Mouse (Mus musculus) limb, embryonic 11.5 days (tissue): Measurements from ENCODE around the gene Col6a3. TPM values are rescaled to one million over a fixed set of nuclear protein-coding genes. Genes with fewer than 3 reads are reported as not detected.
A peak's percentile ranks its signal among the peaks of the same experiment; 100 is the strongest.

ENCODE experiments used
- ATAC-seq: fragments of 200-750 bp; cut with Nextera tagmentation; 2 replicates; pipeline ENCODE4 v1.8.0; 2017; ENCODE audit warnings: low read depth; ENCODE audit not compliant: insufficient number of reproducible peaks, low FRiP score, low TSS enrichment
- DNase-seq: peaks from one replicate; pipeline ENCODE4 v3.0.0-alpha.2; 2015; ENCODE audit warnings: low spot score
- H3K27ac ChIP-seq: fragments of 300-500 bp; sonication (generic); replicated peaks from 2 replicates; pipeline ENCODE4 v1.5.1; 2014; ENCODE audit warnings: low read depth, mild to moderate bottlenecking, low read length
- H3K27me3 ChIP-seq: fragments of 300-500 bp; sonication (generic); 2 replicates; pipeline ENCODE4 v1.6.1; 2014; ENCODE audit warnings: mild to moderate bottlenecking, low read length, mixed read lengths; ENCODE audit not compliant: control insufficient read depth, insufficient read depth
- H3K36me3 ChIP-seq: fragments of 300-500 bp; sonication (generic); 2 replicates; pipeline ENCODE4 v1.6.1; 2014; ENCODE audit warnings: mild to moderate bottlenecking, low read length, moderate library complexity, mixed read lengths; ENCODE audit not compliant: control insufficient read depth, insufficient read depth
- H3K4me1 ChIP-seq: fragments of 300-500 bp; sonication (generic); 2 replicates; pipeline ENCODE4 v1.6.1; 2014; ENCODE audit warnings: low read length, mixed read lengths; ENCODE audit not compliant: control insufficient read depth, insufficient read depth
- H3K4me2 ChIP-seq: fragments of 300-500 bp; sonication (generic); 2 replicates; pipeline ENCODE4 v1.6.1; 2014; ENCODE audit warnings: low read depth, mild to moderate bottlenecking, moderate library complexity; ENCODE audit not compliant: severe bottlenecking
- H3K4me3 ChIP-seq: fragments of 300-500 bp; sonication (generic); 2 replicates; pipeline ENCODE4 v1.5.1; 2014; ENCODE audit warnings: low read depth, low read length
- H3K9ac ChIP-seq: fragments of 300-500 bp; sonication (generic); 2 replicates; pipeline ENCODE4 v1.6.1; 2014; ENCODE audit warnings: mild to moderate bottlenecking, low read length
- H3K9me3 ChIP-seq: fragments of 300-500 bp; sonication (generic); 2 replicates; pipeline ENCODE4 v1.6.1; 2016; ENCODE audit warnings: low read length; ENCODE audit not compliant: control insufficient read depth
- WGBS: fragments of 180-500 bp; shearing (Covaris S2); extraction: QIAGEN DNeasy Blood & Tissue Kit; methylation state at CpG from one replicate; pipeline ENCODE4 v1.1.7; 2014; 5-methylcytosine and 5-hydroxymethylcytosine counted together
- polyA plus RNA-seq: library from polyadenylated mRNA; unstranded; fragments of >200 nt; fragmentation: Nextera tagmentation; extraction: Ambion mirVana; gene quantifications from 2 replicates; pipeline ENCODE4 v1.2.1, GENCODE M21; 2014

Gene Col6a3
- polyA plus RNA-seq, 1 experiment from 2014 or later: 7.5 TPM

DNA sequence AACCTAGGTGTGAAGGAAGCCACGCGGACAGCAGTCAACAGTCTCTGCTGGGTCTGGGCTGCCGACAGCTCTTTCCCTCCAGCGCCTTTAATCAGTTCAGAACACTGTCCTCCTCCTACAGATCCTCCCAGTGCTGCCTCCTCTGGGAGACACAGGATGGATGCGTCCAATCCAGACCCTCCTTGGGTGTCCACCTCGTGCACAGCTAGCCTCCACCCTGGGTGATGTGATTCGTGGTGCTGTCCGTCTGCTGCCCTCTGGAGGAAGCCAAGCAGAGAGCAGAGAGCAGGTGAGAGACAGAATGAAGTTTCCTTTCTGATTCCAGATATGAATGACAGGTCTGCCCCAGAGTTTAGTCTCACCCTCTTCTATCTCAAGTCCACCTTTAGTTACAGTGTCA is 6.1 kb upstream of the Col6a3 start:
- ATAC-seq (no peak), DNase-seq (no peak)
- Histone ChIP-seq H3K36me3 (no peaks in the 10 kb centered on the region), H3K4me3 (no peak overlapping the region), H3K9me3 (no peaks in the 10 kb centered on the region), H3K4me2 (no peak overlapping the region), H3K4me1 (no peaks in the 10 kb centered on the region), H3K27ac (no peak overlapping the region), H3K27me3 (no peaks in the 10 kb centered on the region), H3K9ac (no peak overlapping the region)
- WGBS: 34% methylated on average over 8 of the region's 8 CpGs

- Histone ChIP-seq H3K4me2 (no peak overlapping the region), H3K36me3 (no peaks in the 10 kb centered on the region), H3K4me1 (peaks cover 16% of the 10 kb centered on the region), H3K9ac (no peak overlapping the region), H3K27me3 (no peaks in the 10 kb centered on the region), H3K27ac (no peak overlapping the region), H3K9me3 (no peaks in the 10 kb centered on the region), H3K4me3 (no peak overlapping the region)
- no peak for DNase-seq
- WGBS: 81% methylated on average over 10 of the region's 10 CpGs
- ATAC-seq: no peak
These were observed 1.4 kb upstream of the Col6a3 start for GRCm38 (mm10) chr1:90845206-90845605.

DNA sequence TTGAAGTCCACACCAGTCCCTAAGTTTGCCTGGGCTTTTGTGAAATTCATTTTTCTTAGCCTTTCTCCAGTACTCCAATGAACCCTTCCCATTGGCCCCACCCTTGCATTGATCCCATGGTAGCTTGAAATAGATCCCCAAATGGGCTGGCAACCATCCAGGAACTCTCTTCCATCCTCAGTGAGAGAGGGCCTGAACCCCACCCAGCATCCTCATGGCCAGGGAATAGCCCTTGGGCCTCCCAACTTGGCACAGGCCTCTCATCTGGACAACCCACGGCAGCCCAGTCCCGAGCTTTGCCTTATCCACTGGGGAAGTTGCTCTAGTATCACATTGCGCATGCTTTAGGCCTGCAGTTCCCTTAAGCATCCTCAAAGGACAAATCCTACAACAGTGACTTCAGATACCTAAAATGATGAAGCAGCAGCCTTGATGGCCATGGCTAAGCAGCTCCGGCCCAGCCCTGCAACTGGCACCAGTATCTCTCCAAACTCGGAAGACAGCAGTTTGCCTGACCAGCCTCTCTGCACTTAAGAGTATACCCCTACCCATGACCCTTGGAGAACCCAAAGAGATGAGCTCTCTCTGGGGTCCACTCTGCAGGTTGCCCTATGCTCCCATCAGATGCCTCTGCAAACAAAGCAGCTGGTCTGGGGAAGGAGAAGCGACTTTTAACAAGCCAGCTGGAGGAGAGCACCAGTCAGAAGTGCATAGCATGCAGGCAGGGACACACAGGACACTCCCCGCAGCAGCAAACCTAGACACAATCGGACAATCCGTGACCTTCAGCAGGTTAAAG is 783 bp downstream of the Col6a3 start:
- ATAC-seq (no peak), DNase-seq (no peak)
- Histone ChIP-seq H3K9ac (no peak overlapping the region), H3K9me3 (no peaks in the 10 kb centered on the region), H3K4me2 (peak overlapping the region; percentile 30; the same call in 1 of the 2 replicates), H3K27me3 (no peaks in the 10 kb centered on the region), H3K4me1 (peaks cover 26% of the 10 kb centered on the region), H3K27ac (no peak overlapping the region), H3K4me3 (no peak overlapping the region), H3K36me3 (no peaks in the 10 kb centered on the region)
- WGBS: 77% methylated on average over 9 of the region's 9 CpGs

DNA sequence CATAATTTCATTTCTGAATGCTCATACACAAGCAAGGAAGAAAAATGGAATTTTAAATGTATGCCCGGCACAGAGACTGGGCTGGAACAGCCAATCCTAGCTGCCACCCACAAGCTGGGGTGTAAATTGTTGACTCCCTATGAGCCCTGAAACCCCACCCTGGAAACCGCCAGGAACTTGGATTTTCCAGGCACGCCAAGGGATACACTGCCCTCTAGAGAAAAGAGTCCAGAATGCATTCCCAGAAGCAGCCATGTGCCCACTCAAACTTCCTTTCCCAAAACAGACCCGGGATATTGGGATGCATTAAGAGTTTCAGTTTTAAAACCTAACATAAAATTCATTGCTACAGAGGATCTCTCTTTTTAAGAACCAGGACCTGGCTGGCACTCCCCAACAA is 3.5 kb downstream of the Col6a3 start:
- Histone ChIP-seq H3K27ac (no peak overlapping the region), H3K4me1 (peaks cover 44% of the 10 kb centered on the region), H3K4me2 (no peak overlapping the region), H3K36me3 (no peaks in the 10 kb centered on the region), H3K27me3 (no peaks in the 10 kb centered on the region), H3K9me3 (no peaks in the 10 kb centered on the region), H3K4me3 (no peak overlapping the region), H3K9ac (no peak overlapping the region)
- DNase-seq: peak; percentile 61
- no peak for ATAC-seq
- 10% methylated on average over 4 of the region's 4 CpGs for WGBS

DNA sequence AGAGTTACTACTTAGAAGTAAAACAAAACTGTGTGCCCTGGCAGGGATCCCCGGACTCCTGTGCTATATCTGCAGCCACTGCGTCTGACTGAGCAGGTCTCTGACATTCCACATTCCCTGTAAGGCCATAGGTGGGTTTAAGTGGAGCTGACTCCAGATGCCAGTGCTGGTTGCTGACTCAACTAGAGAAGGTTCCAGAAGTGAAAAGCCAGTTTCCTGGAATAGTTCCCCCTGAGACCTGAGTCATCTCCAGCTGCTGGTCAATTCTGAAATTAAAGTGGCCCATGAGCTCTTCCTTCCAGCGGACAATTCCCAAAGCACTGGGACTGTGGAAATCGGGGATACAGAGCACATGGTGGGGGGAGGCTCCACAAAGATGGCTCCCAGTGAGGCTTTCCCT is 5.1 kb downstream of the Col6a3 start:
- H3K36me3 ChIP-seq: no peaks in the 10 kb centered on the region
- WGBS: 75% methylated on average over 4 of the region's 4 CpGs
- no peak overlapping the region for H3K4me2 ChIP-seq
- no peak for DNase-seq
- no peaks in the 10 kb centered on the region for H3K27me3 ChIP-seq
- no peak for ATAC-seq
- H3K27ac ChIP-seq: no peak overlapping the region
- H3K4me1 ChIP-seq: peaks cover 35% of the 10 kb centered on the region
- H3K4me3 ChIP-seq: no peak overlapping the region
- H3K9ac ChIP-seq: no peak overlapping the region
- H3K9me3 ChIP-seq: no peaks in the 10 kb centered on the region

- no peaks in the 10 kb centered on the region for H3K36me3 ChIP-seq
- peaks cover 31% of the 10 kb centered on the region for H3K4me1 ChIP-seq
- no peak overlapping the region for H3K9ac ChIP-seq
- 42% methylated on average over 12 of the region's 12 CpGs for WGBS
- H3K4me2 ChIP-seq: no peak overlapping the region
- H3K4me3 ChIP-seq: no peak overlapping the region
- DNase-seq (peak; percentile 47), ATAC-seq (no peak)
- H3K9me3 ChIP-seq: no peaks in the 10 kb centered on the region
- no peak overlapping the region for H3K27ac ChIP-seq
- H3K27me3 ChIP-seq: no peaks in the 10 kb centered on the region
These were observed 5.5 kb downstream of the Col6a3 start for GRCm38 (mm10) chr1:90838221-90838620.

DNA sequence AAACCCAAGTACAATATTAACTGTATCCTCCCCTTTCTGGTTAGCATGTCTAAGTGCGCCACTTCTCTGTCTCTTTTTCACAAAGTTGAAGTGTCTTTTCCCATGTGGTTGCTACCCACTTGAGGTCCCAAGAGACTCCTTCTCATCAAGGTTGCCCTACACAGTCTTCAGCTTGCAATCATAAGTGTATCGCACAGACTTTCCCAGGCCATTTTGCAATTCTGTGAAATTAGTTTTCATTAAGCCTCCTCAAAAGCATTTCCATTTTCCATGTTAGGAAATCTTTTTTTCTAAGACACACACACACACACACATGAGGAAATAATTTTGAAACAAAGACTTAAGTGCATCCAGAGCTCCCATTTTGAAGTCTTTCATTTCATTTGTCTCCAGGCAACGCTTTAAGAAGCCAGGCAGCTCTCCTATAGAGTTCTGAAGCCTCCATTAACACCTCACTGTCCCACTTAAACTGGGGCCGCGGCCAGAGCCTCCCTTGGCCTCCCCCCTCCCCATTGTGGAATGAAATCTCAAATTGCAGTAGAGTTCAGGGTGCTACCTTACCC is 7.5 kb downstream of the Col6a3 start:
- DNase-seq (no peak), ATAC-seq (no peak)
- Histone ChIP-seq H3K36me3 (no peaks in the 10 kb centered on the region), H3K9ac (no peak overlapping the region), H3K4me3 (no peak overlapping the region), H3K4me2 (no peak overlapping the region), H3K27ac (0 out of 2 replicates have a peak overlapping the region, but pooled peaks have one; percentile 36), H3K9me3 (no peaks in the 10 kb centered on the region), H3K27me3 (no peaks in the 10 kb centered on the region), H3K4me1 (peaks cover 28% of the 10 kb centered on the region)
- 39% methylated on average over 5 of the region's 5 CpGs for whole genome bisulfite sequencing

DNA sequence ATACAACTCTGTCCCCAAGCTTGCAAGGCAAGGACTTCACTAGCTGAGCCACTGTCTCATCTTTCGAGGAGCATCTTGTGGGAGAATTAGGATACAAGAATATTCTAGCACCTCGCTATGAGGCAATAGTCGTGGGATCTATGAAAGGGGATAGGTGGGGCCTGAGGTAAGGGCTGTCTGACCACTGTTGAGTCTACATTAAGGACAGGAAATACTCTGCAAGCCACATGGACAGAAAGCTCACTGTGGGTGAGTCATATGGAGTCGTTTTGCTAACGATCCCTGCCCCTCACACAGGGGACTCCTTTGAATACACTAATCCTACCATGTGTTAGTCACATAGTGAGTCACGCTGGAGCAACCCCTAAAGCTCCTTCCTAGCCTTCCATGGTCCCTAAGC is 9.1 kb downstream of the Col6a3 start:
- no peak overlapping the region for H3K27ac ChIP-seq
- no peaks in the 10 kb centered on the region for H3K27me3 ChIP-seq
- WGBS: 46% methylated on average over 6 of the region's 6 CpGs
- H3K4me2 ChIP-seq: no peak overlapping the region
- ATAC-seq (no peak), DNase-seq (no peak)
- peaks cover 25% of the 10 kb centered on the region for H3K4me1 ChIP-seq
- no peaks in the 10 kb centered on the region for H3K9me3 ChIP-seq
- no peaks in the 10 kb centered on the region for H3K36me3 ChIP-seq
- H3K4me3 ChIP-seq: no peak overlapping the region
- no peak overlapping the region for H3K9ac ChIP-seq
